Mouse (Mus musculus): ENCODE measurements around the gene Retreg2. TPM values are rescaled to one million over a fixed set of nuclear protein-coding genes. Genes with fewer than 3 reads are reported as not detected.

The Retreg2 gene
- polyA plus RNA-seq, 1 experiment from 2014 or later, result 55.8 TPM

- no peak for ATAC-seq (ENCODE audit: insufficient read depth)
- WGBS (ENCODE audit: insufficient replicate concordance), result 38% methylated on average over 4 of the region's 4 CpGs
- Histone ChIP-seq H3K4me1 (replicated peaks) (peaks cover 82% of the 10 kb centered on the region), H3K4me3 (replicated peaks) (peak overlapping the region; percentile 96), H3K27ac (replicated peaks) (peak overlapping the region; percentile 99), H3K27me3 (no peaks in the 10 kb centered on the region), H3K9me3 (replicated peaks) (no peaks in the 10 kb centered on the region), H3K4me2 (peak overlapping the region; percentile 83), H3K9ac (peak overlapping the region; percentile 99), H3K36me3 (replicated peaks) (peaks cover 65% of the 10 kb centered on the region)
Measured at GRCm38 (mm10) chr1:75140601-75141190, 1.9 kb upstream of the Retreg2 start.

GRCm38 (mm10) chr1:75141486-75142190 is 940 bp upstream of the Retreg2 start:
- H3K36me3 ChIP-seq (replicated peaks), result peaks cover 65% of the 10 kb centered on the region
- H3K4me2 ChIP-seq, result peak overlapping the region; percentile 83
- peak overlapping the region; percentile 99 for H3K27ac ChIP-seq (replicated peaks)
- peak overlapping the region; percentile 96 for H3K4me3 ChIP-seq (replicated peaks)
- peak overlapping the region; percentile 99 for H3K9ac ChIP-seq
- no peaks in the 10 kb centered on the region for H3K9me3 ChIP-seq (replicated peaks)
- no peaks in the 10 kb centered on the region for H3K27me3 ChIP-seq
- H3K4me1 ChIP-seq (replicated peaks), result peaks cover 82% of the 10 kb centered on the region
- under 1% methylated on average over 53 of the region's 53 CpGs for WGBS (ENCODE audit: insufficient replicate concordance)
- ATAC-seq (ENCODE audit: insufficient read depth), result peak; percentile 52

- Histone ChIP-seq H3K9ac (peak overlapping the region; percentile 42), H3K36me3 (replicated peaks) (peaks cover 64% of the 10 kb centered on the region), H3K4me2 (peak overlapping the region; percentile 83), H3K27ac (replicated peaks) (peak overlapping the region; percentile 99), H3K4me1 (replicated peaks) (peaks cover 63% of the 10 kb centered on the region), H3K9me3 (replicated peaks) (no peaks in the 10 kb centered on the region), H3K4me3 (replicated peaks) (peak overlapping the region; percentile 96), H3K27me3 (no peaks in the 10 kb centered on the region)
- WGBS (ENCODE audit: insufficient replicate concordance), result 20% methylated on average over 3 of the region's 3 CpGs
- ATAC-seq (ENCODE audit: insufficient read depth), result no peak
Measured at GRCm38 (mm10) chr1:75145589-75145988, 3.0 kb downstream of the Retreg2 start.

- Histone ChIP-seq H3K4me1 (replicated peaks) (peaks cover 56% of the 10 kb centered on the region), H3K4me3 (replicated peaks) (no peak overlapping the region), H3K9me3 (replicated peaks) (no peaks in the 10 kb centered on the region), H3K27ac (replicated peaks) (no peak overlapping the region), H3K27me3 (no peaks in the 10 kb centered on the region), H3K4me2 (no peak overlapping the region), H3K36me3 (replicated peaks) (peaks cover 64% of the 10 kb centered on the region), H3K9ac (no peak overlapping the region)
- 74% methylated on average over 7 of the region's 7 CpGs for WGBS (ENCODE audit: insufficient replicate concordance)
- no peak for ATAC-seq (ENCODE audit: insufficient read depth)
Measured at GRCm38 (mm10) chr1:75147411-75148135, 5.0 kb downstream of the Retreg2 start.

- 0 out of 2 replicates have a peak overlapping the region, but pooled peaks have one; percentile 19 for H3K27ac ChIP-seq (replicated peaks)
- peaks cover 64% of the 10 kb centered on the region for H3K36me3 ChIP-seq (replicated peaks)
- 86% methylated on average over 4 of the region's 4 CpGs for WGBS (ENCODE audit: insufficient replicate concordance)
- no peak overlapping the region for H3K4me3 ChIP-seq (replicated peaks)
- peaks cover 49% of the 10 kb centered on the region for H3K4me1 ChIP-seq (replicated peaks)
- no peaks in the 10 kb centered on the region for H3K27me3 ChIP-seq
- H3K9ac ChIP-seq, result no peak overlapping the region
- no peak for ATAC-seq (ENCODE audit: insufficient read depth)
- H3K4me2 ChIP-seq, result no peak overlapping the region
- no peaks in the 10 kb centered on the region for H3K9me3 ChIP-seq (replicated peaks)
Measured at GRCm38 (mm10) chr1:75148727-75149126, 6.1 kb downstream of the Retreg2 start.

GRCm38 (mm10) chr1:75155837-75156236 is 13.3 kb downstream of the Retreg2 start:
- no peak overlapping the region for H3K4me2 ChIP-seq
- no peaks in the 10 kb centered on the region for H3K9me3 ChIP-seq (replicated peaks)
- no peak overlapping the region for H3K9ac ChIP-seq
- no peaks in the 10 kb centered on the region for H3K27me3 ChIP-seq
- WGBS (ENCODE audit: insufficient replicate concordance), result 31% methylated on average over 3 of the region's 3 CpGs
- no peaks in the 10 kb centered on the region for H3K36me3 ChIP-seq (replicated peaks)
- peaks cover 51% of the 10 kb centered on the region for H3K4me1 ChIP-seq (replicated peaks)
- no peak overlapping the region for H3K27ac ChIP-seq (replicated peaks)
- no peak overlapping the region for H3K4me3 ChIP-seq (replicated peaks)
- no peak for ATAC-seq (ENCODE audit: insufficient read depth)

GRCm38 (mm10) chr1:75158990-75159389 is 16.4 kb downstream of the Retreg2 start:
- Histone ChIP-seq H3K27me3 (no peaks in the 10 kb centered on the region), H3K36me3 (replicated peaks) (no peaks in the 10 kb centered on the region), H3K9ac (0 out of 2 replicates have a peak overlapping the region, but pooled peaks have one; percentile 33), H3K27ac (replicated peaks) (peak overlapping the region; percentile 93), H3K4me1 (replicated peaks) (peaks cover 55% of the 10 kb centered on the region), H3K9me3 (replicated peaks) (no peaks in the 10 kb centered on the region), H3K4me2 (no peak overlapping the region), H3K4me3 (replicated peaks) (no peak overlapping the region)
- ATAC-seq (ENCODE audit: insufficient read depth), result no peak

GRCm38 (mm10) chr1:75159540-75160255 is 17.1 kb downstream of the Retreg2 start:
- no peak overlapping the region for H3K4me3 ChIP-seq (replicated peaks)
- no peaks in the 10 kb centered on the region for H3K27me3 ChIP-seq
- H3K27ac ChIP-seq (replicated peaks), result peak overlapping the region; percentile 93
- H3K36me3 ChIP-seq (replicated peaks), result no peaks in the 10 kb centered on the region
- no peaks in the 10 kb centered on the region for H3K9me3 ChIP-seq (replicated peaks)
- 30% methylated on average over 5 of the region's 5 CpGs for WGBS (ENCODE audit: insufficient replicate concordance)
- H3K9ac ChIP-seq, result peak overlapping the region; percentile 33; the same call in 1 of the 2 replicates
- peak; percentile 94 for ATAC-seq (ENCODE audit: insufficient read depth)
- H3K4me2 ChIP-seq, result peak overlapping the region; percentile 46
- peaks cover 52% of the 10 kb centered on the region for H3K4me1 ChIP-seq (replicated peaks)

- Histone ChIP-seq H3K4me2 (peak overlapping the region; percentile 46), H3K4me1 (replicated peaks) (peaks cover 47% of the 10 kb centered on the region), H3K27me3 (no peaks in the 10 kb centered on the region), H3K9ac (peak overlapping the region; percentile 43; the same call in 1 of the 2 replicates), H3K4me3 (replicated peaks) (no peak overlapping the region), H3K36me3 (replicated peaks) (no peaks in the 10 kb centered on the region), H3K27ac (replicated peaks) (peak overlapping the region; percentile 93), H3K9me3 (replicated peaks) (no peaks in the 10 kb centered on the region)
- ATAC-seq (ENCODE audit: insufficient read depth), result peak; percentile 41; the same call in 1 of the 2 replicates
- 19% methylated on average over 4 of the region's 4 CpGs for WGBS (ENCODE audit: insufficient replicate concordance)
Measured at GRCm38 (mm10) chr1:75160256-75160617, 17.7 kb downstream of the Retreg2 start.

GRCm38 (mm10) chr1:75168093-75168471 is 25.5 kb downstream of the Retreg2 start:
- Histone ChIP-seq H3K4me1 (replicated peaks) (peaks cover 47% of the 10 kb centered on the region), H3K27me3 (no peaks in the 10 kb centered on the region), H3K36me3 (replicated peaks) (peaks cover 41% of the 10 kb centered on the region), H3K4me2 (peak overlapping the region; percentile 89), H3K9me3 (replicated peaks) (no peaks in the 10 kb centered on the region), H3K4me3 (replicated peaks) (peak overlapping the region; percentile 91), H3K9ac (peak overlapping the region; percentile 91), H3K27ac (replicated peaks) (peak overlapping the region; percentile 98)
- peak; percentile 19 for ATAC-seq (ENCODE audit: insufficient read depth)
- WGBS (ENCODE audit: insufficient replicate concordance), result 6% methylated on average over 7 of the region's 7 CpGs

All from liver, embryonic 15.5 days (tissue).